ENCODE assay signal across 20 mouse cellular contexts in genomic region chr9:103498699-103499098, GRCm38 (mm10). TPM values are rescaled to one million over a fixed set of nuclear protein-coding genes. Genes with fewer than 3 reads are reported as not detected.
DNase-seq lines count a peak whose midpoint lies in the region; ATAC-seq lines count a peak whose summit lies in the region.
"Had no signal": no experiment of that assay in that cellular context is flagged by ENCODE, and none has a peak within 500 bp of the region (broad histone marks: within the 10 kb centered on the region; RNA-seq: fewer than 3 reads in every experiment).

No protein-coding gene starts in this region.

- DNase-seq in brain, adult 2 months (ENCODE audit: low read depth, low spot score), result peak; percentile 77
- DNase-seq in cerebellum, adult 9-10 months, result peak; percentile 82
- DNase-seq in frontal cortex, postnatal 25 days (ENCODE audit: low spot score in 2 of 2), result no peak
- no peak for DNase-seq in gastrocnemius, postnatal 10 days
- DNase-seq: adrenal gland, postnatal 36 days; embryo, embryonic 11 days; gastrocnemius, postnatal 36 days; kidney, adult 9 months; kidney, postnatal 25 days; liver, postnatal 0 days; lung, postnatal 14 days; spleen, adult 18-20 months had no signal

- H3K4me2 ChIP-seq in forebrain, embryonic 13.5 days, result no peak overlapping the region
- H3K4me2 ChIP-seq in forebrain, embryonic 16.5 days (ENCODE audit: low read length), result no peak overlapping the region
- H3K4me2 ChIP-seq: embryonic facial prominence, embryonic 15.5 days; hindbrain, embryonic 13.5 days; intestine, embryonic 15.5 days; neural tube, embryonic 13.5 days had no signal

- no peak overlapping the region for H3K4me3 ChIP-seq in forebrain, embryonic 13.5 days
- H3K4me3 ChIP-seq in forebrain, embryonic 16.5 days (replicated peaks; ENCODE audit: low read length), result no peak overlapping the region
- H3K4me3 ChIP-seq: embryonic facial prominence, embryonic 15.5 days; hindbrain, embryonic 13.5 days; intestine, embryonic 15.5 days; neural tube, embryonic 13.5 days had no signal

- no peaks in the 10 kb centered on the region for H3K27me3 ChIP-seq in forebrain, embryonic 13.5 days
- no peaks in the 10 kb centered on the region for H3K27me3 ChIP-seq in forebrain, embryonic 16.5 days (replicated peaks; ENCODE audit: control insufficient read depth, insufficient read depth, low read length)
- H3K27me3 ChIP-seq: embryonic facial prominence, embryonic 15.5 days; intestine, embryonic 15.5 days had no signal

- H3K9ac ChIP-seq in forebrain, embryonic 13.5 days, result peak overlapping the region; percentile 9; the same call in 1 of the 2 replicates
- H3K9ac ChIP-seq in forebrain, embryonic 16.5 days (replicated peaks; ENCODE audit: low read depth, low read length), result no peak overlapping the region
- H3K9ac ChIP-seq: embryonic facial prominence, embryonic 15.5 days; hindbrain, embryonic 13.5 days; intestine, embryonic 15.5 days; liver, postnatal 0 days; neural tube, embryonic 13.5 days had no signal

- H3K27ac ChIP-seq in forebrain, embryonic 13.5 days, result no peak overlapping the region
- no peak overlapping the region for H3K27ac ChIP-seq in forebrain, embryonic 16.5 days (ENCODE audit: low read length)
- H3K27ac ChIP-seq: embryonic facial prominence, embryonic 15.5 days; hindbrain, embryonic 13.5 days; intestine, embryonic 15.5 days; neural tube, embryonic 13.5 days had no signal

- H3K36me3 ChIP-seq in forebrain, embryonic 13.5 days (ENCODE audit: poor library complexity, severe bottlenecking), result peaks cover 17% of the 10 kb centered on the region; the same call in 1 of the 2 replicates
- no peaks in the 10 kb centered on the region for H3K36me3 ChIP-seq in forebrain, embryonic 16.5 days (ENCODE audit: control insufficient read depth, insufficient read depth)
- H3K36me3 ChIP-seq: embryonic facial prominence, embryonic 15.5 days; intestine, embryonic 15.5 days had no signal

- ATAC-seq in forebrain, embryonic 13.5 days, result no peak
- ATAC-seq in forebrain, embryonic 16.5 days, result no peak
- peak; percentile 53 for ATAC-seq in granulocyte monocyte progenitor cell, adult 5-6 weeks (replicated peaks; ENCODE audit: poor library complexity, severe bottlenecking)
- ATAC-seq: intestine, embryonic 15.5 days; liver, postnatal 0 days had no signal

- no peaks in the 10 kb centered on the region for H3K9me3 ChIP-seq in forebrain, embryonic 13.5 days (replicated peaks)
- no peaks in the 10 kb centered on the region for H3K9me3 ChIP-seq in forebrain, embryonic 16.5 days (ENCODE audit: control insufficient read depth, low read length)
- H3K9me3 ChIP-seq: embryonic facial prominence, embryonic 15.5 days; hindbrain, embryonic 13.5 days; intestine, embryonic 15.5 days; neural tube, embryonic 13.5 days had no signal

- 77% methylated on average over 8 of the region's 8 CpGs for WGBS in forebrain, embryonic 13.5 days
- WGBS in forebrain, embryonic 16.5 days, result 84% methylated on average over 8 of the region's 8 CpGs

- peaks cover 48% of the 10 kb centered on the region for H3K4me1 ChIP-seq in forebrain, embryonic 13.5 days
- H3K4me1 ChIP-seq in forebrain, embryonic 16.5 days (replicated peaks; ENCODE audit: control insufficient read depth, insufficient read depth, low read length), result peaks cover 42% of the 10 kb centered on the region

RNA-seq across cellular contexts. Expression of gene Bfsp2, which starts 18.5 kb away (rescaled TPM):
- polyA plus RNA-seq in forebrain, embryonic 13.5 days (2015; fragmentation: Nextera tagmentation; extraction: Ambion mirVana), result 1.8 and 2.5 TPM in 2 replicates
- 0.90 and 1.1 TPM in 2 replicates for polyA plus RNA-seq in forebrain, embryonic 16.5 days (2015; fragmentation: Nextera tagmentation; extraction: Ambion mirVana)
- 3.1 TPM in 1 of 2 replicates, not detected in the other for total RNA-seq in granulocyte monocyte progenitor cell, adult 5-6 weeks (2014; fragmentation: Nextera tagmentation)
- total RNA-seq in granulocyte monocyte progenitor cell, adult 5-6 weeks (2017), result 1.2 TPM in 1 of 2 replicates, not detected in the other
- 1 to 10 TPM in 1 of 2 experiments, under 1 TPM in 1; 0.72 to 1.1 TPM for total RNA-seq in gastrocnemius, postnatal 10 days (2021)
- total RNA-seq: adrenal gland, postnatal 36 days; liver, adult 2 months had no signal

Comparison
In these comparisons a context has a peak if more than half of its experiments do, and no peak if none do; other contexts are left out.
1. DNase-seq: peak in brain, adult 2 months (single experiment) and cerebellum, adult 9-10 months (single experiment); none in frontal cortex, postnatal 25 days (0 of 2) and gastrocnemius, postnatal 10 days (single experiment).